Mouse (Mus musculus) lung, postnatal 10 days (tissue): ENCODE measurements at regions not wholly inside any gene's neighbourhood (a gene's known extent, or its start where the extent isn't known, plus 50 kb on each side); places are given as distances from the start of the nearest gene placed in this dataset.

Experiments
- DNase-seq: peaks from one replicate; pipeline ENCODE4 v3.0.0; 2021

- DNase-seq, result no peak
Observed at GRCm38 (mm10) chr1:169439621-169440020, 91.6 kb downstream of the Nuf2 start.

GRCm38 (mm10) chr1:169438006-169438405 is 93.3 kb downstream of the Nuf2 start:
- DNase-seq, result no peak

GRCm38 (mm10) chr1:169422408-169422807 is 108.9 kb downstream of the Nuf2 start:
- no peak for DNase-seq

GRCm38 (mm10) chr1:169421671-169422070 is 109.6 kb downstream of the Nuf2 start:
- no peak for DNase-seq

GRCm38 (mm10) chr1:169418665-169419045 is 112.6 kb downstream of the Nuf2 start:
- peak; percentile 30 for DNase-seq

- DNase-seq, result no peak
Observed at GRCm38 (mm10) chr1:169417979-169418664, 113.1 kb downstream of the Nuf2 start.

- no peak for DNase-seq
Observed at GRCm38 (mm10) chr1:169416701-169417100, 114.6 kb downstream of the Nuf2 start.

- no peak for DNase-seq
Observed at GRCm38 (mm10) chr1:169408120-169408519, 123.1 kb downstream of the Nuf2 start.

GRCm38 (mm10) chr1:169400841-169401240 is 130.4 kb downstream of the Nuf2 start:
- DNase-seq, result no peak

- DNase-seq, result peak; percentile 2
Observed at GRCm38 (mm10) chr1:169397371-169397770, 133.9 kb downstream of the Nuf2 start.

- DNase-seq, result no peak
Observed at GRCm38 (mm10) chr1:169387056-169387455, 144.2 kb downstream of the Nuf2 start.

- no peak for DNase-seq
Observed at GRCm38 (mm10) chr1:169385740-169386424, 145.4 kb downstream of the Nuf2 start.

- DNase-seq, result no peak
Observed at GRCm38 (mm10) chr1:169374686-169375085, 156.6 kb downstream of the Nuf2 start.

- no peak for DNase-seq
Observed at GRCm38 (mm10) chr1:169368758-169369157, 162.5 kb downstream of the Nuf2 start.

GRCm38 (mm10) chr1:169367772-169368501 is 163.3 kb downstream of the Nuf2 start:
- no peak for DNase-seq

- no peak for DNase-seq
Observed at GRCm38 (mm10) chr1:169367316-169367715, 163.9 kb downstream of the Nuf2 start.

GRCm38 (mm10) chr1:169362564-169362963 is 168.7 kb downstream of the Nuf2 start:
- DNase-seq, result no peak

- no peak for DNase-seq
Observed at GRCm38 (mm10) chr1:169357652-169358241, 173.5 kb downstream of the Nuf2 start.

GRCm38 (mm10) chr1:169354021-169354420 is 177.2 kb downstream of the Nuf2 start:
- DNase-seq, result peak; percentile 27

- DNase-seq, result peak; percentile 41
Observed at GRCm38 (mm10) chr1:169347692-169348091, 183.6 kb downstream of the Nuf2 start.

- no peak for DNase-seq
Observed at GRCm38 (mm10) chr1:169346876-169347275, 184.4 kb downstream of the Nuf2 start.

GRCm38 (mm10) chr1:169341131-169341530 is 190.1 kb downstream of the Nuf2 start:
- DNase-seq, result no peak

- no peak for DNase-seq
Observed at GRCm38 (mm10) chr1:169338461-169338860, 192.8 kb downstream of the Nuf2 start.
